Mouse (Mus musculus) spleen, adult 2 months (tissue): ENCODE measurements around the gene Boc. TPM values are rescaled to one million over a fixed set of nuclear protein-coding genes. Genes with fewer than 3 reads are reported as not detected.
A peak's percentile ranks its signal among the peaks of the same experiment; 100 is the strongest.

Source experiments
- DNase-seq, 2 experiments: peaks; one replicate each; pipeline versions ENCODE4 v3.0.0 to v3.0.0-alpha.2; 2012 to 2021; ENCODE audit warnings: low spot score in 2 of 2, low read depth in 1 of 2
- H3K27ac ChIP-seq: fragments of 200-500 bp; 2 replicates; pipeline ENCODE4 v1.5.1; 2012; ENCODE audit warnings: low read length, inconsistent platforms; ENCODE audit not compliant: insufficient read depth
- H3K27me3 ChIP-seq: fragments of 200-500 bp; 2 replicates; pipeline ENCODE4 v1.6.1; 2012; ENCODE audit warnings: mild to moderate bottlenecking, moderate library complexity, low read length, inconsistent platforms; ENCODE audit not compliant: control insufficient read depth, insufficient read depth
- H3K36me3 ChIP-seq: fragments of 200-500 bp; 2 replicates; pipeline ENCODE4 v1.6.1; 2012; ENCODE audit warnings: mild to moderate bottlenecking, low read length, inconsistent platforms; ENCODE audit not compliant: control insufficient read depth, insufficient read depth
- H3K4me1 ChIP-seq: fragments of 200-500 bp; 2 replicates; pipeline ENCODE4 v1.6.1; 2011; ENCODE audit warnings: inconsistent platforms; ENCODE audit not compliant: control insufficient read depth, insufficient read depth, insufficient read length
- H3K4me3 ChIP-seq: fragments of 200-500 bp; 2 replicates; pipeline ENCODE4 v1.5.1; 2011; ENCODE audit warnings: mild to moderate bottlenecking, inconsistent platforms; ENCODE audit not compliant: insufficient read depth, insufficient read length; ENCODE audit errors: extremely low read depth
- CTCF ChIP-seq: fragments of 200-500 bp; IDR thresholded peaks from 2 replicates; pipeline ENCODE4 v1.5.1; 2011; ENCODE audit warnings: mild to moderate bottlenecking, inconsistent platforms; ENCODE audit not compliant: insufficient read depth, insufficient read length, insufficient replicate concordance; ENCODE audit errors: extremely low read depth
- POLR2A ChIP-seq: fragments of 200-500 bp; IDR thresholded peaks from 2 replicates; pipeline ENCODE4 v1.6.1; 2011; ENCODE audit warnings: low read depth, low read length, inconsistent platforms
- WGBS: fragments of 180-500 bp; shearing (Covaris S2); methylation state at CpG from one replicate; pipeline ENCODE4 v1.1.7; 2018; 5-methylcytosine and 5-hydroxymethylcytosine counted together
- polyA plus RNA-seq: library from polyadenylated mRNA; depleted of rRNA; stranded (reverse); fragments of >200 nt; gene quantifications from 2 replicates; pipeline ENCODE4 v1.2.3, GENCODE M21; 2012

The Boc gene
- polyA plus RNA-seq, 1 experiment: 2.4 TPM

DNA sequence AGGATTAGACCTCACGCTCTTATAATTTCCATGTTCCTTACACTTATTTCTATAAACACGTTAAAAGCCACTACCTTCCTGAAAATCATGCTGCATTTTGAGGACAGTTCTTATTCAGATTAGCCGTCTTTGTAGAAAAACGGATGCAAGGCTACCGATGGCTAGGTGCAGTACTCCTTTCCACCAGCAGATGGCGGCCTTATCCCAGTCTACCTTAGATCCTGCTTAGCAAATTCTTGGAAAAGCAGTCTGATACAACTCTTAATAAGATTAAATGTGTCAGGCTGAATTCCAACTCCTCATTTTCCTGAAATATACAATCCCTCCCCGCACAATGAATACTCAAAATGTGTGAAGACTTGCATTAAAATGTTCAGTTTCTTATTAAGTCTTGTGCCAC lies 74.6 kb downstream of the Boc start:
- Histone ChIP-seq H3K4me1 (no peaks in the 10 kb centered on the region), H3K4me3 (no peak overlapping the region), H3K36me3 (no peaks in the 10 kb centered on the region), H3K27me3 (no peaks in the 10 kb centered on the region), H3K27ac (no peak overlapping the region)
- peak; percentile 70; the same call in 1 of the 2 replicates for TF ChIP-seq CTCF
- TF ChIP-seq POLR2A: no peak
- 3% methylated on average over 7 of the region's 7 CpGs for WGBS
- DNase-seq: peak in 1 of 2 experiments; percentile 48

DNA sequence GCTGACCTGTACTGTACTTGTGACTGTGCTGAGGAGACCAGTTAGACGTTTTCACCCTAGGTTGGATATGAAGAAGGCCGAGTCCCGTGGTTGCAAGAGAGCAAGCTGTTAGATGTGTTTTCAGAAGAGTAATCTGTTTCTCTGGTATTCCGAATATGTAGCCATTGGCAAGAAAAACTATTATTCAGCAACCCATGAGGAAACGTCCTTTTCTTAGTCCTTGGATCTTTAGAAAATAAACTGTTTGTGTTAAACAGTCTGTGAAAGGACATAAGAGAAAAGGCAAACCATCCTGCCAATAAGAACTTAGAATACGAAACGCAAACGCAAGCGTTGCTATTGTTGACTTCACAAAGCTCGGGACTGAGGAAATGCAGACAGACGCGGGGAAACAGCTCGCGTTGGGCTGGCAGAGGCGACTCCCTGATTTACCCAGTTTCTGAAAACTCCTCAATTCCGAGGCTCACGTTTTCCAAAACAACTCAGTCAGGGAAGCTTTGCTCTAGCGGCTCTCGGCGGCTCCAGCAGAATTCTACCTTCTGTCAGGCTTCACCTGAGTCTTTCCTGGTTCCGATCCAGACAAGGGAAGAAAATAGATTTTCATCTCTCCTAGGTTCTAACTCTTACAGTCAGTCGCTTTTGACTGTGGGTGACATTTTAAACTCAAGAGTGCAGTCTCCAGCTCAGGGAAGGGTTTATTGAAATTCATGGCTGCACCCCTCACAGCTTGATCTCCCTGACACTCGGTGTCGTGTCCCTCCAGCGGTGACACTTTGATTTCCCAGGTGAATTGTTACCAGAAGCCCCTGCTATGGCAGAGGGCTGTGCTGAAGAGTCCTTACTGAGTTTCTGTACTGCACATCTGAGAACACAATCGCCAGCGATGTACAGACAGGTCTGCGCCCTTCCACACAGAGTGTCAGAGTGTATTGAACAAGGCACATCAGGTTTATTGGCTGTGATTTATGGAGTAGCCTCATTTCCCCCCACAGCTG lies 76.8 kb downstream of the Boc start:
- TF ChIP-seq POLR2A (no peak), CTCF (no peak)
- H3K36me3 ChIP-seq: no peaks in the 10 kb centered on the region
- no peak overlapping the region for H3K4me3 ChIP-seq
- no peak for DNase-seq
- no peak overlapping the region for H3K27ac ChIP-seq
- 75% methylated on average over 28 of the region's 28 CpGs for WGBS
- H3K4me1 ChIP-seq: no peaks in the 10 kb centered on the region
- no peaks in the 10 kb centered on the region for H3K27me3 ChIP-seq

DNA sequence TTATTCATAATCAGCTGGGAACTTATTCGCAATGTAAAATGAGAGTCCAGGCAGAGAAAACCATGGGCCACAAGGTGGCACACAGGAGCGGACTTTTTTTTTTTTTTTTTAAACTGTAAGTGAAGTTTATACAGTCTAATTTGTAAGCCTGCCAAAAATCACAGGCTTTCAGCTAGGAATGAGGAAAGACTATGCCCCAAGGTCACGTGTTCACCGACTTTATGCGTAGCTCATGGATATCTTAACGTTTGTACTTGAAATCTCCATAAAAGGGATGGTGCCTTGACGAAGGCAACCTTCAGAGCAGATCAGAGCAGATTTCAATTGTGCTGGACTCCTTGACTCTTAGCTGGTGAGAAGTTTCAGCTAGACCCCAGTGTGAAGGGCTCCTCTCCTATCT lies 78.1 kb downstream of the Boc start:
- WGBS: 43% methylated on average over 7 of the region's 7 CpGs
- no peak overlapping the region for H3K4me3 ChIP-seq
- no peaks in the 10 kb centered on the region for H3K27me3 ChIP-seq
- H3K36me3 ChIP-seq: no peaks in the 10 kb centered on the region
- no peak overlapping the region for H3K27ac ChIP-seq
- DNase-seq: no peak
- TF ChIP-seq CTCF: no peak
- no peak for TF ChIP-seq POLR2A
- no peaks in the 10 kb centered on the region for H3K4me1 ChIP-seq

DNA sequence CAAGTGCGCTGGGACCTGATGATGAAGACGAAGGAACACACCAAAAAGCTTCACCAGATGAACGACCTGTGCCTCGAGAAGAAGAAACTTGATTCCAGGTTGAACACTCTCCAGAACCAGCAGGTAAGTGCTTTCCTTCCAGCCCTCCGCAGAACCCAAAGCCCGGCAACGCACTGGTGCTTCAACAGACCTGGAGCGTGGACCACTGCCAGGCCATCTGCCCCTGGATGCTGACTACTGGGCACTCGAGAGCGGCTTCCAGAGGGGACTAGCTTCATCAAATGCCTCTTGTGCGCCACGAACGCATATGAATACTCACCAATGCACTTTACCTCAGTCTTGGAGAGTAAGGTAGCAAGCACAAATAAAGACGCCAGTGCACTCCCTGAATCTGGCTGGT lies 78.8 kb downstream of the Boc start:
- no peak for DNase-seq
- TF ChIP-seq CTCF: no peak
- TF ChIP-seq POLR2A: no peak
- no peaks in the 10 kb centered on the region for H3K27me3 ChIP-seq
- H3K4me3 ChIP-seq: no peak overlapping the region
- WGBS: 90% methylated on average over 14 of the region's 14 CpGs
- no peak overlapping the region for H3K27ac ChIP-seq
- no peaks in the 10 kb centered on the region for H3K4me1 ChIP-seq
- no peaks in the 10 kb centered on the region for H3K36me3 ChIP-seq

DNA sequence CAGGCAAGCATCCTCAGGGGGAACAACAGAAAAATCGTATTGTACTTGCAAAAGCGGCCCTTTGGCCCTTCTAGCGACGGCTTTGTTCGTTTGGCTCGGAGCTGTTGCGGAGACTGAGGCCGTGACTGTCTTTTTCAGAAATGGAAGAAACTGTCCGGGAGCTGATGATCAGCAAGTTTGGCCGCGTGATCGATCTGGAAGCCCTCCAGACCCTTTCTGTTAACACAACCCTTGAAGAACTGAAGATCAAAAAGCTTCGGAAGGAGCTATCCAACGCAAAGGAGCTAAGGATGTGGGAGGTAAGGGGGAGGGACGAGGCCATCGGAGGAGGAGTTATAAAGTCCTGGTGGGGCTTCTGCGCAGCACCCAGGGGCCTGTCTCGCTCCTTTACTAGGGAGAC lies 79.9 kb downstream of the Boc start:
- Histone ChIP-seq H3K36me3 (no peaks in the 10 kb centered on the region), H3K27ac (no peak overlapping the region), H3K27me3 (no peaks in the 10 kb centered on the region), H3K4me3 (no peak overlapping the region), H3K4me1 (no peaks in the 10 kb centered on the region)
- 61% methylated on average over 18 of the region's 18 CpGs for WGBS
- no peak for TF ChIP-seq CTCF
- TF ChIP-seq POLR2A: no peak
- no peak for DNase-seq

DNA sequence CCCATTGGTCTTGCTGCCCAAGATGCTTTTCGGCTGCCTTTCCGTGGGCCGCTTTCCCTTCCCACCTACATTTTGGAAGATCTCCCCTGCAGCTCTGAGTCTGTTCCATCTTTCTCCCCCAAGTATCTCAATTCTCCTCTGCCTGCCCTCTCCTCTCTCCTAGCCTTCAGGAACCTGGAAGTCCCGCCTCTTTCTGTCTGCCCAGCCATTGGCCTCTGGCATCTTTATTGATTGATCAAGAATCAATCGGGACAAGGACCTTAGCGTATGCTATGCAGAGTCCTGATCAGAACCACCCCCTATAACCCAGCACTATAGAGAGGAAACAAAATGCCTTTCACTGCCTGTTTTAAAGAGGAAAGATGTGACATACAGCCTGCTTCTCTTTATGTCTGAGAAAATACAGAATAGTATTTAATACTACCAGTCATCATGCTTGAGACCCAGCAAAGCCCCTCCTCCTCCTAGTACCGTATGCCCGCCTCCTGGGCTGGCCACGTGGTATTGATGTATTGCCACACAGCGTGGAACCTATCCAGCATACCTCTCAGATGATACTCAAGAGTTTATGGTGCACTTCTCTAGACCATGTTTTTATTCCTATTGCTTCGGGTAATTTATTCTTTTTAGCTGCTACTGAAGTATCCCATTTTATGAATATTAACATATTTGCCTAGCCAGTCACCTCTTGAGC lies 82.9 kb downstream of the Boc start:
- Histone ChIP-seq H3K4me3 (no peak overlapping the region), H3K36me3 (no peaks in the 10 kb centered on the region), H3K4me1 (no peaks in the 10 kb centered on the region), H3K27ac (no peak overlapping the region), H3K27me3 (no peaks in the 10 kb centered on the region)
- DNase-seq: no peak
- WGBS: 87% methylated on average over 11 of the region's 11 CpGs
- TF ChIP-seq POLR2A: no peak
- TF ChIP-seq CTCF: no peak
